Mouse (Mus musculus): ENCODE data around the gene Olfr92.

DNA sequence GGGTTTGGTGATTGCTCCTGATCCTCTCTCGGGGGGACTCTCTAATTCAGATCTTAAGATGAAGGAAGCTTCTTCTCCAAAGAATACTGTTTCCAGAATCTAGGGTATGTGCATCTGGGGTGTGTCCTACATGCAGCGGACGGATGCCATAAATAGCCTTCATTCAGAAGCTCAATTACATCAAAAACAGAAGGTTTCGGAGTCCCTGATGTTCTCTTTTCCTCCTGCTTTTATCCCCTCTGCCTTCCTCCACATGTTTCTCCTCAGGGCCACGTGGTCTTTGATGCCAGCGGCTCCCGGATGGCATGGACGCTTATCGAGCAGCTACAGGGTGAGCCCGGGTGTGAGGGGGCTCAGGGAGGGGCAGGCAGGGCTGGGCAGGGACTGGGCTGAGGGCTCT is 56.8 kb downstream of the Olfr92 start:
- TF ChIP-seq CTCF (IDR thresholded peaks at IDR 0.05; ENCODE audit: low read depth) (no peak), EP300 (IDR thresholded peaks at IDR 0.05; ENCODE audit: low read depth) (no peak)

All from heart, postnatal 0 days (tissue).